Mouse (Mus musculus) small intestine, adult 2 months (tissue): Measurements from ENCODE around the gene Gpc6. TPM values are rescaled to one million over a fixed set of nuclear protein-coding genes. Genes with fewer than 3 reads are reported as not detected.

ENCODE experiments used
- H3K27ac ChIP-seq: fragments of 200-500 bp; 2 replicates; pipeline ENCODE4 v1.5.1; 2012; ENCODE audit warnings: low read depth, low read length, control low read depth, inconsistent platforms; ENCODE audit not compliant: insufficient read depth
- H3K27me3 ChIP-seq: fragments of 200-500 bp; 2 replicates; pipeline ENCODE4 v1.6.1; 2012; ENCODE audit warnings: mild to moderate bottlenecking, moderate library complexity, low read length, inconsistent platforms; ENCODE audit not compliant: control insufficient read depth, insufficient read depth
- H3K36me3 ChIP-seq: fragments of 200-500 bp; 2 replicates; pipeline ENCODE4 v1.6.1; 2012; ENCODE audit warnings: mild to moderate bottlenecking, low read length, control low read depth, inconsistent platforms; ENCODE audit not compliant: control insufficient read depth, insufficient read depth
- H3K4me1 ChIP-seq: fragments of 200-500 bp; 2 replicates; pipeline ENCODE4 v1.6.1; 2012; ENCODE audit warnings: low read length, inconsistent platforms, mixed read lengths; ENCODE audit not compliant: control insufficient read depth, insufficient read depth, insufficient read length
- H3K4me3 ChIP-seq: fragments of 200-500 bp; 2 replicates; pipeline ENCODE4 v1.5.1; 2012; ENCODE audit warnings: low read depth, mild to moderate bottlenecking, control low read depth, inconsistent platforms, low read length, moderate library complexity
- CTCF ChIP-seq: fragments of 200-500 bp; IDR thresholded peaks from 2 replicates; pipeline ENCODE4 v1.5.1; 2012; ENCODE audit warnings: low read depth, mild to moderate bottlenecking, control low read depth, inconsistent platforms, low read length, moderate library complexity, mixed read lengths; ENCODE audit not compliant: insufficient replicate concordance, insufficient read length; ENCODE audit errors: extremely low read depth
- POLR2A ChIP-seq: fragments of 200-500 bp; IDR thresholded peaks from 2 replicates; pipeline ENCODE4 v1.6.1; 2012; ENCODE audit warnings: low read depth, mild to moderate bottlenecking, control low read depth, inconsistent platforms, low read length, moderate library complexity
- WGBS: fragments of 180-500 bp; shearing (Covaris S2); methylation state at CpG from one replicate; pipeline ENCODE4 v1.1.7; 2018; 5-methylcytosine and 5-hydroxymethylcytosine counted together
- polyA plus RNA-seq: library from polyadenylated mRNA; depleted of rRNA; stranded (reverse); fragments of >200 nt; gene quantifications from 2 replicates; pipeline ENCODE4 v1.2.3, GENCODE M21; 2012

Gpc6 gene
- polyA plus RNA-seq, 1 experiment, result 0.81 TPM

- H3K4me3 ChIP-seq, result no peak overlapping the region
- H3K27ac ChIP-seq, result no peak overlapping the region
- no peaks in the 10 kb centered on the region for H3K27me3 ChIP-seq
- H3K4me1 ChIP-seq, result no peaks in the 10 kb centered on the region
- 69% methylated on average over 1 of the region's 1 CpGs for WGBS
- TF ChIP-seq POLR2A (no peak), CTCF (no peak)
- no peaks in the 10 kb centered on the region for H3K36me3 ChIP-seq
These were observed 412.2 kb downstream of the Gpc6 start for GRCm38 (mm10) chr14:117337271-117337670.

GRCm38 (mm10) chr14:117340549-117340948 is 415.4 kb downstream of the Gpc6 start:
- Histone ChIP-seq H3K36me3 (no peaks in the 10 kb centered on the region), H3K27me3 (no peaks in the 10 kb centered on the region), H3K27ac (no peak overlapping the region), H3K4me1 (no peaks in the 10 kb centered on the region), H3K4me3 (no peak overlapping the region)
- WGBS, result 86% methylated on average over 4 of the region's 4 CpGs
- TF ChIP-seq POLR2A, result no peak
- TF ChIP-seq CTCF, result no peak

GRCm38 (mm10) chr14:117344505-117344904 is 419.4 kb downstream of the Gpc6 start:
- Histone ChIP-seq H3K27me3 (no peaks in the 10 kb centered on the region), H3K4me1 (no peaks in the 10 kb centered on the region), H3K36me3 (no peaks in the 10 kb centered on the region), H3K4me3 (no peak overlapping the region), H3K27ac (no peak overlapping the region)
- 80% methylated on average over 6 of the region's 6 CpGs for WGBS
- TF ChIP-seq POLR2A (no peak), CTCF (no peak)

- no peak for TF ChIP-seq CTCF
- TF ChIP-seq POLR2A, result no peak
- H3K27me3 ChIP-seq, result no peaks in the 10 kb centered on the region
- H3K4me3 ChIP-seq, result no peak overlapping the region
- 87% methylated on average over 6 of the region's 6 CpGs for WGBS
- H3K36me3 ChIP-seq, result no peaks in the 10 kb centered on the region
- no peak overlapping the region for H3K27ac ChIP-seq
- no peaks in the 10 kb centered on the region for H3K4me1 ChIP-seq
These were observed 421.3 kb downstream of the Gpc6 start for GRCm38 (mm10) chr14:117346372-117346885.

DNA sequence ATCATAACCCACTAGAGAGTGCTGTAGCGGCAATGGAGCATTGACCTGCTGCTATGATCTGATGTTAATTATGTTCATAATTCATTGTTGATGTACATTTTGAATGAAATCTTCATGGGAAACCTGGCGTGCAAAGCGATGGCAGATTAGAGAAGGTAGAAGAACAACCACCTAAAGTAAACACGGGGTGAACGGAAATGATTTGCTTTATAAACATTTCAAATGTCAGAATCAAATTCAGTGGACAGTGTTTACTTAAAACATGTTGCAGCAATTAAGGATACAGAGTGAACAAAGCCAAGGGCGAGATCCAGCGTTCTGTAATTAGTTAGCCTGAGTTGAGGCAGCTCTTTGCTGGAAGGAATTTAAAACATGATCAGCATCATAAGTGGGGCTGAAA is 426.2 kb downstream of the Gpc6 start:
- Histone ChIP-seq H3K4me1 (no peaks in the 10 kb centered on the region), H3K27me3 (no peaks in the 10 kb centered on the region), H3K4me3 (no peak overlapping the region), H3K27ac (no peak overlapping the region), H3K36me3 (no peaks in the 10 kb centered on the region)
- TF ChIP-seq POLR2A (no peak), CTCF (no peak)
- WGBS, result 71% methylated on average over 7 of the region's 7 CpGs

DNA sequence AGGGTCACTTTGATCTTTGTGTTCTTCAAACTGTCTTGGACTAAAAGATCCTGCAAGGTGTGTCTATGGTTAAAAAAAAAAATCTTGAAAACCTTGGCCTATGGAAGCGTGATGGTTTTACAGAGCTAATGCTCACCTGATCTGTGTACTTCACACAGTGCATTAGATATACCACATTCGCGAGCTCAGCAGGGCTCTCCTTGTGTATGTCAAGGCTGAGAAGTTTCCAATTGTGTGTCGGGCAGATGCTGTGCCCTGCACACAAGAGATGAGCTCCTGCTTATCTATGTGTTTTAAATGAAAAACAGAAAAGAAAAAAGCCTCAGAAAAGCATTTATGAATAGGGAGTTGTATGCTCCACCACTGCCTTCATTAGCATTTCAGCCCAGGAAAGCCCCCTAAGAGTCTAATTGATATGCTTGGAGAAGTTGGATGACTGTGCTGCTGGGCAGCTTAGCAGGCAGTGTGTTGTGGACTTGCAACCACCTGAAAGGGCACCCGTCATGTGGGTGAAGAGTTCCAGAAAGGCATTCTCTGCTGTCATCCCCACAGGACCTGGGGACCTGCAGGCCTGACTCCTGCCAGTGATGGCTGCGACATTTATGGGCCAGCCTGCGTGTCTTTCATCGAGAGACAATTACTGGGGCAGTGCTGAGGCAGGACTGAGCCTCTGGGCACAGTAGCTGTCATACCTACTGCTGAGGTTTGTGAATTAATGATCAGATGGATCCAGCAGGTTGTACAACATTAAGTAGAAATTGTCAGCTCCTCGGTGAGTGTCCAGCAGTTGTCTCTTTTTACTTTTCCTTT is 436.2 kb downstream of the Gpc6 start:
- TF ChIP-seq CTCF, result no peak
- no peak for TF ChIP-seq POLR2A
- 78% methylated on average over 9 of the region's 9 CpGs for whole genome bisulfite sequencing
- H3K4me3 ChIP-seq, result no peak overlapping the region
- no peak overlapping the region for H3K27ac ChIP-seq
- no peaks in the 10 kb centered on the region for H3K27me3 ChIP-seq
- no peaks in the 10 kb centered on the region for H3K36me3 ChIP-seq
- no peaks in the 10 kb centered on the region for H3K4me1 ChIP-seq

DNA sequence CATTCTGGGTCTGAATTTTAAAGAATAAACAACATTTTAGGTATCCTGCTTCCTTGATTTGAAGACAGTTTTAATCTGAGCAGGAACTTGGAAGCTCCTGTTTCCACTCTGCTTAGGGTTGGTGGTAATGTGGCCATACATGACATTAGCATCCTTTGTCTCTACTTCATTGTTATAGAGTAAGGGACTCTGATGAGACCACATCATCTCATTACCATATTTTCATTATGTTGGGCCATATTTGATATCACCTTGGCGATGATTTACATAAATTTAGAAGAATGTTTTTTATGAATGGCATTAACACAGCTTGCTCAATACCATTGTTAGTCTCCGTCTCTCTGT is 436.8 kb downstream of the Gpc6 start:
- Histone ChIP-seq H3K4me1 (no peaks in the 10 kb centered on the region), H3K4me3 (no peak overlapping the region), H3K36me3 (no peaks in the 10 kb centered on the region), H3K27me3 (no peaks in the 10 kb centered on the region), H3K27ac (no peak overlapping the region)
- TF ChIP-seq CTCF (no peak), POLR2A (no peak)
- WGBS, result 84% methylated on average over 2 of the region's 2 CpGs
